Mouse (Mus musculus): ENCODE data around the gene Creb3. TPM values are rescaled to one million over a fixed set of nuclear protein-coding genes. Genes with fewer than 3 reads are reported as not detected.

Creb3 gene
- total RNA-seq, 2 experiments from 2014 or later, result 34.9 to 41.8 TPM

Other genes starting within 250 kb of the Creb3 start
- 10 to 100 TPM; 22.1 to 24.2 TPM for gene Rusc2, start 180.4 kb upstream of the Creb3 start, total RNA-seq (2021)
- gene Fam166b, start 133.2 kb upstream of the Creb3 start, total RNA-seq (2021), result not detected
- gene Tesk1, start 120.4 kb upstream of the Creb3 start, total RNA-seq (2021), result 10 to 100 TPM; 41.7 to 47.2 TPM
- gene Cd72, start 107.7 kb upstream of the Creb3 start, total RNA-seq (2021), result not detected
- not detected for gene Sit1, start 78.6 kb upstream of the Creb3 start, total RNA-seq (2021)
- 10 to 100 TPM; 21.9 to 26.8 TPM for gene Ccdc107, start 69.4 kb upstream of the Creb3 start, total RNA-seq (2021)
- under 1 TPM in 1 of 2 experiments, not detected in 1; 0.69 TPM for gene Arhgef39, start 62.6 kb upstream of the Creb3 start, total RNA-seq (2021)
- 1 to 10 TPM; 2.2 to 2.7 TPM for gene Car9, start 55.4 kb upstream of the Creb3 start, total RNA-seq (2021)
- gene Tpm2, start 38.6 kb upstream of the Creb3 start, total RNA-seq (2021), result over 10,000 TPM in 1 of 2 experiments, 1,000 to 10,000 TPM in 1; 8,936 to 14,319 TPM
- gene Tln1, start 359 bp downstream of the Creb3 start, total RNA-seq (2021), result 10 to 100 TPM; 56.2 to 79.8 TPM
- gene Rgp1, start 16.4 kb downstream of the Creb3 start, total RNA-seq (2021), result 10 to 100 TPM; 21.1 to 22.5 TPM
- 1 to 10 TPM; 5.5 to 6.1 TPM for gene Gba2, start 16.5 kb downstream of the Creb3 start, total RNA-seq (2021)
- gene Msmp, start 22.2 kb downstream of the Creb3 start, total RNA-seq (2021), result under 1 TPM in 1 of 2 experiments, not detected in 1; 0.64 TPM
- gene Npr2, start 69.6 kb downstream of the Creb3 start, total RNA-seq (2021), result 10 to 100 TPM; 32.5 to 36.6 TPM
- under 1 TPM in 1 of 2 experiments, not detected in 1; 0.33 TPM for gene Spag8, start 91.3 kb downstream of the Creb3 start, total RNA-seq (2021)
- 10 to 100 TPM; 37.5 to 39.6 TPM for gene Hint2, start 94.1 kb downstream of the Creb3 start, total RNA-seq (2021)
- gene Tmem8b, start 106.6 kb downstream of the Creb3 start, total RNA-seq (2021), result 10 to 100 TPM; 10.7 to 12.1 TPM
- under 1 TPM in 1 of 2 experiments, not detected in 1; 0.13 TPM for gene Fam221b, start 106.8 kb downstream of the Creb3 start, total RNA-seq (2021)
- not detected for gene Olfr70, start 138.5 kb downstream of the Creb3 start, total RNA-seq (2021)
- not detected for gene Olfr71, start 147.9 kb downstream of the Creb3 start, total RNA-seq (2021)
- 1 to 10 TPM; 1.4 to 2.3 TPM for gene Hrct1, start 164.9 kb downstream of the Creb3 start, total RNA-seq (2021)
- 1 to 10 TPM; 1.3 to 1.5 TPM for gene Spaar, start 167.7 kb downstream of the Creb3 start, total RNA-seq (2021)
- gene Olfr159, start 208.7 kb downstream of the Creb3 start, total RNA-seq (2021), result not detected

Measured in gastrocnemius, postnatal 25 days (tissue).